ENCODE assay signal across 18 mouse cellular contexts in genomic region chr1:34306741-34307140, GRCm38 (mm10).
DNase-seq lines count a peak whose midpoint lies in the region; ATAC-seq and TF ChIP-seq lines count a peak whose summit lies in the region.
"Had no signal": no experiment of that assay in that cellular context is flagged by ENCODE, and none has a peak within 500 bp of the region (broad histone marks: within the 10 kb centered on the region; RNA-seq: fewer than 3 reads in every experiment).

No protein-coding gene starts in this region.

- H3K9me3 ChIP-seq in liver, embryonic 12.5 days (replicated peaks) = no peaks in the 10 kb centered on the region
- no peaks in the 10 kb centered on the region for H3K9me3 ChIP-seq in liver, postnatal 0 days (ENCODE audit: low read length)
- H3K9me3 ChIP-seq: embryonic facial prominence, embryonic 12.5 days; forebrain, embryonic 15.5 days; heart, embryonic 12.5 days; hindbrain, embryonic 10.5 days had no signal

- peaks cover 14% of the 10 kb centered on the region; the same call in 1 of the 2 replicates for H3K4me1 ChIP-seq in liver, embryonic 12.5 days
- H3K4me1 ChIP-seq in liver, postnatal 0 days (ENCODE audit: insufficient read depth) = no peaks in the 10 kb centered on the region
- H3K4me1 ChIP-seq: embryonic facial prominence, embryonic 12.5 days; forebrain, embryonic 15.5 days; hindbrain, embryonic 10.5 days had no signal

- peaks cover 28% of the 10 kb centered on the region for H3K36me3 ChIP-seq in liver, embryonic 12.5 days
- peaks cover 15% of the 10 kb centered on the region for H3K36me3 ChIP-seq in liver, postnatal 0 days (replicated peaks; ENCODE audit: insufficient read depth, low read length)

- no peaks in the 10 kb centered on the region for H3K27me3 ChIP-seq in liver, embryonic 12.5 days (replicated peaks)
- H3K27me3 ChIP-seq in liver, postnatal 0 days (ENCODE audit: insufficient read depth, low read length) = no peaks in the 10 kb centered on the region
- H3K27me3 ChIP-seq: embryonic facial prominence, embryonic 12.5 days; forebrain, embryonic 15.5 days; heart, embryonic 12.5 days had no signal

- H3K4me3 ChIP-seq in liver, embryonic 12.5 days = no peak overlapping the region
- H3K4me3 ChIP-seq in liver, postnatal 0 days (ENCODE audit: low read depth, low read length) = no peak overlapping the region
- H3K4me3 ChIP-seq: embryonic facial prominence, embryonic 12.5 days; forebrain, embryonic 15.5 days; heart, adult 2 months; heart, embryonic 12.5 days; hindbrain, embryonic 10.5 days had no signal

- WGBS in liver, embryonic 12.5 days (ENCODE audit: insufficient replicate concordance) = 70% methylated on average over 2 of the region's 2 CpGs
- 67% methylated on average over 2 of the region's 2 CpGs for WGBS in liver, postnatal 0 days (ENCODE audit: insufficient replicate concordance)

- no peak for TF ChIP-seq EP300 in liver, postnatal 0 days (IDR thresholded peaks at IDR 0.05; ENCODE audit: low read depth)

- no peak for TF ChIP-seq CTCF in liver, postnatal 0 days (IDR thresholded peaks at IDR 0.05; ENCODE audit: low read depth)

- no peak overlapping the region for H3K27ac ChIP-seq in liver, embryonic 12.5 days
- no peak overlapping the region for H3K27ac ChIP-seq in liver, postnatal 0 days (ENCODE audit: low read depth)
- H3K27ac ChIP-seq: embryonic facial prominence, embryonic 12.5 days; forebrain, embryonic 15.5 days; heart, adult 2 months; hindbrain, embryonic 10.5 days; hindbrain, embryonic 14.5 days had no signal

- ATAC-seq in liver, embryonic 12.5 days = 0 out of 2 replicates have a peak, but pooled peaks have one; percentile 44
- ATAC-seq in liver, postnatal 0 days = peak; percentile 29; the same call in 1 of the 2 replicates
- ATAC-seq: forebrain, embryonic 15.5 days had no signal

- no peak overlapping the region for H3K9ac ChIP-seq in liver, embryonic 12.5 days
- no peak overlapping the region for H3K9ac ChIP-seq in liver, postnatal 0 days (replicated peaks)
- H3K9ac ChIP-seq: embryonic facial prominence, embryonic 12.5 days; forebrain, embryonic 15.5 days; heart, embryonic 12.5 days; hindbrain, embryonic 14.5 days had no signal

- H3K4me2 ChIP-seq in liver, embryonic 12.5 days = no peak overlapping the region
- no peak overlapping the region for H3K4me2 ChIP-seq in liver, postnatal 0 days (ENCODE audit: low read depth, low read length)
- H3K4me2 ChIP-seq: embryonic facial prominence, embryonic 12.5 days; forebrain, embryonic 15.5 days; heart, embryonic 12.5 days; hindbrain, embryonic 14.5 days had no signal

- peak; percentile 37 for DNase-seq in adrenal gland, postnatal 14 days
- DNase-seq in adrenal gland, adult 8-10 months = no peak
- peak; percentile 25 to 29 for DNase-seq in kidney, adult 8-10 months
- DNase-seq in kidney, postnatal 14 days = no peak
- no peak for DNase-seq in liver
- no peak for DNase-seq in liver, postnatal 0 days
- no peak for DNase-seq in gastrocnemius, postnatal 4 days (ENCODE audit: low spot score in 2 of 2)
- DNase-seq: cerebellum, adult 11-12 months; cerebellum, adult 9-10 months; cerebellum, postnatal 25 days; gastrocnemius, postnatal 36 days; heart, adult 2 months had no signal

Comparison
In these comparisons a context has a peak if more than half of its experiments do, and no peak if none do; other contexts are left out.
1. DNase-seq: peak in adrenal gland, postnatal 14 days (single experiment) and kidney, adult 8-10 months (2 of 2); none in adrenal gland, adult 8-10 months (single experiment), kidney, postnatal 14 days (single experiment), liver (single experiment), liver, postnatal 0 days (single experiment) and gastrocnemius, postnatal 4 days (0 of 2).